Mouse (Mus musculus) bone marrow, adult 2 months (tissue): ENCODE measurements around the gene Prmt8.

ENCODE experiments used
- CTCF ChIP-seq: fragments of 200-500 bp; IDR thresholded peaks from 2 replicates; pipeline ENCODE4 v1.5.1; 2011; ENCODE audit warnings: low read length, control low read depth; ENCODE audit not compliant: control insufficient read depth, insufficient read depth
- POLR2A ChIP-seq: fragments of 200-500 bp; IDR thresholded peaks from 2 replicates; pipeline ENCODE4 v1.6.1; 2011; ENCODE audit warnings: low read depth, mild to moderate bottlenecking, control low read depth, low read length, borderline replicate concordance; ENCODE audit not compliant: control insufficient read depth

GRCm38 (mm10) chr6:127752681-127753080 is 16.6 kb downstream of the Prmt8 start:
- TF ChIP-seq POLR2A (no peak), CTCF (no peak)
